Mouse (Mus musculus) hindbrain, embryonic 16.5 days (tissue): Measurements from ENCODE around the gene Uqcr11. TPM values are rescaled to one million over a fixed set of nuclear protein-coding genes. Genes with fewer than 3 reads are reported as not detected.

ENCODE experiments used
- ATAC-seq: fragments of 200-750 bp; cut with Nextera tagmentation; 2 replicates; pipeline ENCODE4 v1.8.0; 2017; ENCODE audit warnings: moderate TSS enrichment, moderate library complexity
- H3K27ac ChIP-seq: fragments of 300-500 bp; sonication (generic); 2 replicates; pipeline ENCODE4 v1.5.1; 2014; ENCODE audit warnings: low read depth, mild to moderate bottlenecking, control low read depth, low read length, moderate library complexity
- H3K27me3 ChIP-seq: fragments of 300-500 bp; sonication (generic); replicated peaks from 2 replicates; pipeline ENCODE4 v1.6.1; 2014; ENCODE audit warnings: low read length; ENCODE audit not compliant: control insufficient read depth, insufficient read depth
- H3K36me3 ChIP-seq: fragments of 300-500 bp; sonication (generic); 2 replicates; pipeline ENCODE4 v1.6.1; 2014; ENCODE audit warnings: mild to moderate bottlenecking, low read length, moderate library complexity, mixed read lengths; ENCODE audit not compliant: control insufficient read depth, insufficient read depth
- H3K4me1 ChIP-seq: fragments of 300-500 bp; sonication (generic); 2 replicates; pipeline ENCODE4 v1.6.1; 2014; ENCODE audit warnings: low read depth, low read length; ENCODE audit not compliant: control insufficient read depth, insufficient read depth
- H3K4me2 ChIP-seq: fragments of 300-500 bp; sonication (generic); 2 replicates; pipeline ENCODE4 v1.6.1; 2014; ENCODE audit warnings: mild to moderate bottlenecking, low read length, control low read depth, moderate library complexity
- H3K4me3 ChIP-seq: fragments of 300-500 bp; sonication (generic); 2 replicates; pipeline ENCODE4 v1.5.1; 2014; ENCODE audit warnings: mild to moderate bottlenecking, low read length, control low read depth, moderate library complexity
- H3K9ac ChIP-seq: fragments of 300-500 bp; sonication (generic); 2 replicates; pipeline ENCODE4 v1.6.1; 2014; ENCODE audit warnings: low read depth, mild to moderate bottlenecking, control low read depth, low read length, moderate library complexity
- H3K9me3 ChIP-seq: fragments of 300-500 bp; sonication (generic); 2 replicates; pipeline ENCODE4 v1.6.1; 2014; ENCODE audit warnings: mild to moderate bottlenecking, low read length, moderate library complexity; ENCODE audit not compliant: control insufficient read depth
- WGBS: fragments of 180-500 bp; shearing (Covaris S2); extraction: QIAGEN DNeasy Blood & Tissue Kit; methylation state at CpG from one replicate; pipeline ENCODE4 v1.1.7; 2014; 5-methylcytosine and 5-hydroxymethylcytosine counted together
- microRNA-seq: library from miRNA; unstranded; fragments of <30 nt; microRNA quantifications from one replicate; pipeline ENCODE4, GENCODE M21; 2017
- polyA plus RNA-seq: library from polyadenylated mRNA; unstranded; fragments of >200 nt; fragmentation: Nextera tagmentation; extraction: Ambion mirVana; gene quantifications from 2 replicates; pipeline ENCODE4 v1.2.1, GENCODE M21; 2015

The Uqcr11 gene
- polyA plus RNA-seq, 1 experiment from 2014 or later, result 759 TPM

GRCm38 (mm10) chr10:80363734-80364133 lies 42.9 kb downstream of the Uqcr11 start:
- ATAC-seq, result peak; percentile 53; the same call in 1 of the 2 replicates
- Histone ChIP-seq H3K27me3 (peaks cover 18% of the 10 kb centered on the region), H3K27ac (no peak overlapping the region), H3K4me1 (peaks cover 4% of the 10 kb centered on the region; the same call in 1 of the 2 replicates), H3K4me3 (no peak overlapping the region), H3K9ac (no peak overlapping the region), H3K4me2 (no peak overlapping the region), H3K9me3 (no peaks in the 10 kb centered on the region), H3K36me3 (no peaks in the 10 kb centered on the region)
- 22% methylated on average over 6 of the region's 6 CpGs for WGBS

DNA sequence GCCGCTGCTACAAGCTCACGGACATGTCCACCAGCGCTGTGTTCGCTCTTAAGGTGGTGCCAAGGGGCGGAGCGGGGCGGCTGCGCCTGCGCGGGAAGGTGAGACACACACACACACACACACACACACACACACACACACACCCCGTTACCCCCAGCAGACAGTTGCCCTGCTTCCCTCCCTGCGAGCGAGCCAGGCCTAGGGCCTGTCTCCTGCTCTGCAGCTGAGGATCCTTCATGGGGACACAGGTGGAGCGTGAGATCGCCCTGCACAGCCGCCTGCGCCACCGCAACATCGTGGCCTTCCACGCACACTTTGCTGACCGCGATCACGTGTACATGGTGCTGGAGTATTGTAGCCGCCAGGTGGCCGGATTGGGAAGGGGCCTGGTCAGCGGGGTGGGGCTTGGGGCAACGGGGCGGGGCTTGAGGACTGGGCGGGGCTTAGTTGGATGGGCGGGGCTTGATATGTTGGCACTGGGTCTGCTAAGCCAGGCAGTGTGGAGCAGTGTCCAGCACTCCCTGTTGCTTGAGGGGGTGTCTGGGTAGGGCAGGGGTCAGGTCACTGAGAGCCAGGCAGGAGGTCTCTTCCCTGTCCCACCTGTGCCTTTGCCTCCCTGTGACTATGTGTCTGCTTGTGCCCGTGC lies 48.5 kb downstream of the Uqcr11 start:
- Histone ChIP-seq H3K36me3 (no peaks in the 10 kb centered on the region), H3K9ac (peak overlapping the region; percentile 61), H3K4me2 (peak overlapping the region; percentile 70), H3K27ac (no peak overlapping the region), H3K27me3 (peaks cover 59% of the 10 kb centered on the region), H3K4me1 (peaks cover 20% of the 10 kb centered on the region), H3K9me3 (no peaks in the 10 kb centered on the region), H3K4me3 (peak overlapping the region; percentile 41)
- peak; percentile 63 for ATAC-seq
- WGBS, result 7% methylated on average over 30 of the region's 31 CpGs

- peak; percentile 29 for ATAC-seq
- peaks cover 65% of the 10 kb centered on the region for H3K27me3 ChIP-seq
These were observed 49.3 kb downstream of the Uqcr11 start for GRCm38 (mm10) chr10:80357336-80357735.

GRCm38 (mm10) chr10:80356737-80357136 lies 49.9 kb downstream of the Uqcr11 start:
- peak overlapping the region; percentile 45 for H3K4me3 ChIP-seq
- H3K9me3 ChIP-seq, result no peaks in the 10 kb centered on the region
- H3K4me1 ChIP-seq, result peaks cover 20% of the 10 kb centered on the region
- H3K27ac ChIP-seq, result no peak overlapping the region
- H3K4me2 ChIP-seq, result peak overlapping the region; percentile 84
- ATAC-seq, result peak; percentile 51
- 2% methylated on average over 34 of the region's 34 CpGs for WGBS
- peak overlapping the region; percentile 54 for H3K9ac ChIP-seq
- H3K36me3 ChIP-seq, result no peaks in the 10 kb centered on the region
- H3K27me3 ChIP-seq, result peaks cover 68% of the 10 kb centered on the region

More at GRCm38 (mm10) chr10:80357336-80357735, 49.3 kb downstream of the Uqcr11 start:
- Histone ChIP-seq H3K4me3 (peak overlapping the region; percentile 41), H3K36me3 (no peaks in the 10 kb centered on the region), H3K27ac (no peak overlapping the region), H3K9ac (no peak overlapping the region; the same call in 1 of the 2 replicates), H3K4me2 (peak overlapping the region; percentile 70), H3K4me1 (peaks cover 20% of the 10 kb centered on the region), H3K9me3 (no peaks in the 10 kb centered on the region)
- 35% methylated on average over 7 of the region's 7 CpGs for WGBS

GRCm38 (mm10) chr10:80356001-80356682 lies 50.5 kb downstream of the Uqcr11 start, which contains the start of gene Plk5:
Gene Plk5 (plus strand): TSS chr10:80356459.
- H3K9ac ChIP-seq, result peak within 1 kb of the TSS; percentile 54
- peak within 1 kb of the TSS; percentile 45 for H3K4me3 ChIP-seq
- H3K9me3 ChIP-seq, result no peaks in the 10 kb centered on the region
- peak; percentile 46; the same call in 1 of the 2 replicates for ATAC-seq
- H3K27ac ChIP-seq, result no peak within 1 kb of the TSS
- H3K4me2 ChIP-seq, result peak within 1 kb of the TSS; percentile 84
- whole genome bisulfite sequencing, result under 1% methylated on average over 48 of the region's 53 CpGs
- H3K27me3 ChIP-seq, result peaks cover 68% of the 10 kb centered on the region
- peaks cover 20% of the 10 kb centered on the region for H3K4me1 ChIP-seq
- no peaks in the 10 kb centered on the region for H3K36me3 ChIP-seq

- Histone ChIP-seq H3K4me1 (peaks cover 20% of the 10 kb centered on the region), H3K27me3 (peaks cover 66% of the 10 kb centered on the region), H3K9me3 (no peaks in the 10 kb centered on the region), H3K4me3 (no peak overlapping the region), H3K4me2 (no peak overlapping the region; the same call in 1 of the 2 replicates), H3K9ac (no peak overlapping the region), H3K36me3 (no peaks in the 10 kb centered on the region), H3K27ac (no peak overlapping the region)
- ATAC-seq, result no peak
- 4% methylated on average over 9 of the region's 9 CpGs for WGBS
These were observed 51.2 kb downstream of the Uqcr11 start for GRCm38 (mm10) chr10:80355431-80355830.

Small RNAs within 50 kb of the gene (microRNA-seq; reads per million reads assigned to microRNA genes)
- gene Gm22721, result not detected

Other genes starting within 250 kb of the Uqcr11 start
- 288 and 311 TPM in 2 replicates for gene Cirbp, start 240.8 kb downstream of the Uqcr11 start, polyA plus RNA-seq
- 9.4 and 10.1 TPM in 2 replicates for gene 1600002K03Rik, start 233.9 kb downstream of the Uqcr11 start, polyA plus RNA-seq
- gene Efna2, start 227.3 kb downstream of the Uqcr11 start, polyA plus RNA-seq, result 21.5 and 22.7 TPM in 2 replicates
- 38.0 and 38.7 TPM in 2 replicates for gene Mum1, start 180.4 kb downstream of the Uqcr11 start, polyA plus RNA-seq
- 349 and 361 TPM in 2 replicates for gene Ndufs7, start 157.7 kb downstream of the Uqcr11 start, polyA plus RNA-seq
- 31.8 and 32.6 TPM in 2 replicates for gene Gamt, start 145.8 kb downstream of the Uqcr11 start, polyA plus RNA-seq
- 38.4 and 38.5 TPM in 2 replicates for gene Dazap1, start 145.3 kb downstream of the Uqcr11 start, polyA plus RNA-seq
- gene Rps15, start 114.4 kb downstream of the Uqcr11 start, polyA plus RNA-seq, result 491 and 527 TPM in 2 replicates
- gene Apc2, start 110.9 kb downstream of the Uqcr11 start, polyA plus RNA-seq, result 139 and 149 TPM in 2 replicates
- gene 2310011J03Rik, start 86.3 kb downstream of the Uqcr11 start, polyA plus RNA-seq, result 31.7 and 32.8 TPM in 2 replicates
- gene Pcsk4, start 77.3 kb downstream of the Uqcr11 start, polyA plus RNA-seq, result 8.1 and 8.5 TPM in 2 replicates
- gene Reep6, start 76.9 kb downstream of the Uqcr11 start, polyA plus RNA-seq, result 7.5 and 7.6 TPM in 2 replicates
- 1.1 and 1.8 TPM in 2 replicates for gene Adamtsl5, start 58.4 kb downstream of the Uqcr11 start, polyA plus RNA-seq
- gene Plk5, start 50.4 kb downstream of the Uqcr11 start, polyA plus RNA-seq, result 9.3 and 11.0 TPM in 2 replicates
- 9.1 and 9.2 TPM in 2 replicates for gene Mex3d, start 19.2 kb downstream of the Uqcr11 start, polyA plus RNA-seq
- gene Mbd3, start 7.3 kb downstream of the Uqcr11 start, polyA plus RNA-seq, result 196 and 207 TPM in 2 replicates
- 32.5 and 45.3 TPM in 2 replicates for gene Tcf3, start 26.8 kb upstream of the Uqcr11 start, polyA plus RNA-seq
- gene Onecut3, start 88.0 kb upstream of the Uqcr11 start, polyA plus RNA-seq, result 1.2 and 1.3 TPM in 2 replicates
- gene Atp8b3, start 132.3 kb upstream of the Uqcr11 start, polyA plus RNA-seq, result 1.5 and 1.6 TPM in 2 replicates
- 25.8 and 26.5 TPM in 2 replicates for gene Rexo1, start 154.7 kb upstream of the Uqcr11 start, polyA plus RNA-seq
- 5.1 and 5.8 TPM in 2 replicates for gene Klf16, start 170.5 kb upstream of the Uqcr11 start, polyA plus RNA-seq
- gene Abhd17a, start 183.5 kb upstream of the Uqcr11 start, polyA plus RNA-seq, result 127 and 130 TPM in 2 replicates
- 73.6 and 80.8 TPM in 2 replicates for gene Scamp4, start 196.0 kb upstream of the Uqcr11 start, polyA plus RNA-seq
- 5.2 and 6.4 TPM in 2 replicates for gene Adat3, start 196.1 kb upstream of the Uqcr11 start, polyA plus RNA-seq
- gene Gm49322, start 199.2 kb upstream of the Uqcr11 start, polyA plus RNA-seq, result 2.3 and 3.1 TPM in 2 replicates
- 24.9 and 77.7 TPM in 2 replicates for gene Csnk1g2, start 216.0 kb upstream of the Uqcr11 start, polyA plus RNA-seq